Mouse (Mus musculus) kidney, postnatal 0 days (tissue): ENCODE results near the gene Car2. TPM values are rescaled to one million over a fixed set of nuclear protein-coding genes. Genes with fewer than 3 reads are reported as not detected.

ENCODE experiments used
- ATAC-seq: fragments of 200-750 bp; cut with Nextera tagmentation; replicated peaks from 2 replicates; pipeline ENCODE4 v1.8.0; 2017; ENCODE audit warnings: low read depth, moderate number of reproducible peaks, moderate TSS enrichment, moderate library complexity; ENCODE audit not compliant: low FRiP score
- DNase-seq: peaks from one replicate; pipeline ENCODE4 v3.0.0-alpha.2; 2016; ENCODE audit warnings: low spot score
- H3K27ac ChIP-seq: fragments of 300-500 bp; sonication (generic); 2 replicates; pipeline ENCODE4 v1.5.1; 2014; ENCODE audit warnings: mild to moderate bottlenecking
- H3K27me3 ChIP-seq: fragments of 300-500 bp; sonication (generic); 2 replicates; pipeline ENCODE4 v1.6.1; 2014; ENCODE audit warnings: low read length, mixed read lengths; ENCODE audit not compliant: insufficient read depth
- H3K36me3 ChIP-seq: fragments of 300-500 bp; sonication (generic); 2 replicates; pipeline ENCODE4 v1.6.1; 2014; ENCODE audit warnings: low read length, mixed read lengths; ENCODE audit not compliant: insufficient read depth
- H3K4me1 ChIP-seq: fragments of 300-500 bp; sonication (generic); replicated peaks from 2 replicates; pipeline ENCODE4 v1.6.1; 2014; ENCODE audit warnings: antibody characterized with exemption, low read length, mixed read lengths; ENCODE audit not compliant: insufficient read depth
- H3K4me2 ChIP-seq: fragments of 300-500 bp; sonication (generic); 2 replicates; pipeline ENCODE4 v1.6.1; 2014; ENCODE audit warnings: mild to moderate bottlenecking, low read length, moderate library complexity, mixed read lengths
- H3K4me3 ChIP-seq: fragments of 300-500 bp; sonication (generic); replicated peaks from 2 replicates; pipeline ENCODE4 v1.5.1; 2014; ENCODE audit warnings: low read depth, low read length
- H3K9ac ChIP-seq: fragments of 300-500 bp; sonication (generic); 2 replicates; pipeline ENCODE4 v1.6.1; 2014; ENCODE audit warnings: low read depth, low read length
- H3K9me3 ChIP-seq: fragments of 300-500 bp; sonication (generic); replicated peaks from 2 replicates; pipeline ENCODE4 v1.6.1; 2016; ENCODE audit warnings: low read length, inconsistent platforms, mixed read lengths
- CTCF ChIP-seq: IDR thresholded peaks from 2 replicates; pipeline ENCODE4 v1.5.1; 2016; ENCODE audit warnings: antibody characterized with exemption, low read depth, mild to moderate bottlenecking, moderate library complexity
- WGBS: fragments of 180-500 bp; shearing (Covaris S2); extraction: QIAGEN DNeasy Blood & Tissue Kit; methylation state at CpG from one replicate; pipeline ENCODE4 v1.1.7; 2014; 5-methylcytosine and 5-hydroxymethylcytosine counted together
- polyA plus RNA-seq: library from polyadenylated mRNA; unstranded; fragments of >200 nt; fragmentation: Nextera tagmentation; extraction: Ambion mirVana; gene quantifications from 2 replicates; pipeline ENCODE4 v1.2.1, GENCODE M21; 2015

Car2 gene
- polyA plus RNA-seq, 1 experiment from 2014 or later: 206 TPM

DNA sequence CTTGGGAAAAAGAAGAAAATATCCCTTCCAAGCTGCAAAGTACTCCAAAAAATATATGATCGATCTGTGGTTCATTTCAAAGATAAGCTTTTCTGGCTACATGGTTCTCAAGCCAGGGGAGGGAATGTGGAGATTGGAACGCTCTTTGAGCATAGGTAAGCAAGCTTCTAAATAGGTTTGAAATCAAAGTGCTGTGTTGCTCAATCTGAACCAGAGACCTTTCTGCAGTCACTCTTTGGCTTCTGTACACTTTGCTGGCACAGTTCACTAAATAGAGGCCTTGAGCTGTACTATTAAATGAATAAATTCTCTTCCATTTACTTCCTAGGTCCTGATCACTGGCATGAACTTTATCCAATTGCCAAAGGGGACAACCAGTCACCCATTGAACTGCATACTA lies 22.2 kb upstream of the Car2 start:
- H3K4me3 ChIP-seq: no peak overlapping the region
- no peaks in the 10 kb centered on the region for H3K36me3 ChIP-seq
- H3K27ac ChIP-seq: no peak overlapping the region
- no peak overlapping the region for H3K9ac ChIP-seq
- ATAC-seq (no peak), DNase-seq (no peak)
- no peaks in the 10 kb centered on the region for H3K27me3 ChIP-seq
- no peak overlapping the region for H3K4me2 ChIP-seq
- H3K4me1 ChIP-seq: peaks cover 3% of the 10 kb centered on the region; the same call in 1 of the 2 replicates
- no peaks in the 10 kb centered on the region for H3K9me3 ChIP-seq
- TF ChIP-seq CTCF: no peak
- 90% methylated on average over 2 of the region's 2 CpGs for WGBS

DNA sequence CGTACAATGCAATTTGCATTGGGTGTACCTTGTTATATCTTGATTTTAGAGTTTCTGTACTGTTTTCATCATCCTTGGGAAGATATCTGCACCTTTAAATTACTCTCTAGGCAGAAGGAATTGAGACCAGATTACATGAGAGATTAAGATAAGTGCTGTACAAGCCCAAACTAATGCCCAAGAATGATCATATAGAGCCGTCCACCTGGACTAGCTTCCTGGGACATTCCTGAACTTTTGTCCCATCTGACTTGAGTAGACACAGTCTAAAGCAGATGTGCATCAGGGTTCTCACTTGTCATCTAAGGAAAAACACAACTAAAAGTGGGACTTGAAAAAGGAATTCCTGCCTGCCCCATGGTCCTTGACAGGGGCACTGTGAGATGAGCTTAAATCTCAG lies 20.1 kb upstream of the Car2 start:
- ATAC-seq (no peak), DNase-seq (no peak)
- Histone ChIP-seq H3K36me3 (no peaks in the 10 kb centered on the region), H3K4me2 (no peak overlapping the region), H3K4me1 (peaks cover 3% of the 10 kb centered on the region; the same call in 1 of the 2 replicates), H3K9ac (no peak overlapping the region), H3K27ac (no peak overlapping the region), H3K4me3 (no peak overlapping the region), H3K9me3 (no peaks in the 10 kb centered on the region), H3K27me3 (no peaks in the 10 kb centered on the region)
- 85% methylated on average over 2 of the region's 2 CpGs for WGBS
- no peak for TF ChIP-seq CTCF

GRCm38 (mm10) chr3:14869779-14870178 lies 16.3 kb upstream of the Car2 start:
- peak; percentile 65; the same call in 1 of the 2 replicates for ATAC-seq
- Histone ChIP-seq H3K4me1 (no peaks in the 10 kb centered on the region), H3K9me3 (no peaks in the 10 kb centered on the region), H3K27me3 (no peaks in the 10 kb centered on the region), H3K27ac (no peak overlapping the region), H3K36me3 (no peaks in the 10 kb centered on the region), H3K9ac (no peak overlapping the region), H3K4me3 (no peak overlapping the region), H3K4me2 (peak overlapping the region; percentile 46)
- DNase-seq: peak; percentile 77
- peak; percentile 84 for TF ChIP-seq CTCF
- WGBS: 22% methylated on average over 11 of the region's 11 CpGs

DNA sequence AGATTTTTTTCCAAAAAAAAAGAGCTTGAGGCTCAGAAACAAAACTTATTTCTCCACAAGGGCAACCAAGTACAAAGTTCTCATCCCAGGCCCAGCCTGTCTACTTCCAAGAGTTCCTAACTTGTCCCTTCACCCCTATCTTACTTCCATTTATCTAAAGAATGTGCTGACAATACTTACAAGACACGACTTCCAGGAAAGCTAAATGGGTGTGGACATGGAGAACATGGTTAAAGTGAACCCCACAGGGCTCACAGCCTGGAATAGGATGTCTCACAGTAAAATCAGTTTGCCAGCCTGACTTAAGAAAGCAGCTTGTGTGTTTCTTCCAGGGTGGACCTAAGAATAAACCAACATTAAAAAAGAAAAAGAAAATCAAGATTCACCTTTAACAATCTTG lies 15.5 kb upstream of the Car2 start:
- H3K4me2 ChIP-seq: no peak overlapping the region
- H3K27ac ChIP-seq: no peak overlapping the region
- no peaks in the 10 kb centered on the region for H3K27me3 ChIP-seq
- 56% methylated on average over 1 of the region's 1 CpGs for WGBS
- DNase-seq (no peak), ATAC-seq (no peak)
- no peak for TF ChIP-seq CTCF
- H3K9me3 ChIP-seq: no peaks in the 10 kb centered on the region
- H3K9ac ChIP-seq: no peak overlapping the region
- no peaks in the 10 kb centered on the region for H3K36me3 ChIP-seq
- no peaks in the 10 kb centered on the region for H3K4me1 ChIP-seq
- no peak overlapping the region for H3K4me3 ChIP-seq

- ATAC-seq (no peak; the same call in 1 of the 2 replicates), DNase-seq (no peak)
- no peaks in the 10 kb centered on the region for H3K36me3 ChIP-seq
- no peak overlapping the region for H3K4me3 ChIP-seq
- H3K4me1 ChIP-seq: no peaks in the 10 kb centered on the region
- peak; percentile 25; the same call in 1 of the 2 replicates for TF ChIP-seq CTCF
- 45% methylated on average over 7 of the region's 7 CpGs for WGBS
- no peaks in the 10 kb centered on the region for H3K9me3 ChIP-seq
- no peak overlapping the region for H3K9ac ChIP-seq
- no peaks in the 10 kb centered on the region for H3K27me3 ChIP-seq
- no peak overlapping the region for H3K4me2 ChIP-seq
- H3K27ac ChIP-seq: no peak overlapping the region
Observed at GRCm38 (mm10) chr3:14871386-14871785, 14.7 kb upstream of the Car2 start.

DNA sequence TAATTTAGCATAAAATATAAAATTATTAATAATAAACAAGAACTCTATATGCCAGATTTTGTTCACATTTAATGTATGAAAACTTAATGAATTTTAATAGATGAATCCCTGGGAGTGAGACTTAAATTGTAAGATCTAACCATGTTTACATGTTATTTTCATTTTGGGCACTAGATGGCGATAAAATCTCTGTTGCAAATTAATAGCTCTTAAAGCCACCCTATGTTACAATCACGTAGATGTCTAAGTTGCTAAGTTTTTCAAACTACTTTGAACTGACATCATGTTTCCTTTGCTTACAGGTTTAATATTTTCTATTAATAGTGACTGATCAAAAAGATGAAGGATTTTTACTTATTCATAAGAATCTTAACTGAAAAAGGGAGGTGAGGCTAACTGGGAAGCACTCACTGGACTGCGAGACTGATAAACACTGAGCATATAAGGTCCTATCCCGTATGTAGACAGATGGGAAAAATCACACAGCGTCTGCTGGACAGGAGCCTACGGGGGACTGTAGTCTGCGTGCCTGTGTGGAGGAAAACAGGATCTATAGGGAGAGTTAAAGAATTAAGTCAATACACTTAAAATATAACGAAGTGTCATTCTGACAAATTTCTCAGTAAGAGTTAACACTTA lies 11.6 kb upstream of the Car2 start:
- no peak for ATAC-seq
- no peak overlapping the region for H3K27ac ChIP-seq
- H3K4me3 ChIP-seq: no peak overlapping the region
- peak; percentile 81 for DNase-seq
- no peaks in the 10 kb centered on the region for H3K27me3 ChIP-seq
- no peaks in the 10 kb centered on the region for H3K9me3 ChIP-seq
- H3K9ac ChIP-seq: no peak overlapping the region
- no peaks in the 10 kb centered on the region for H3K4me1 ChIP-seq
- 36% methylated on average over 8 of the region's 8 CpGs for WGBS
- no peaks in the 10 kb centered on the region for H3K36me3 ChIP-seq
- H3K4me2 ChIP-seq: no peak overlapping the region
- peak; percentile 91 for TF ChIP-seq CTCF
